Mouse (Mus musculus): ENCODE results near the gene Yipf1. TPM values are rescaled to one million over a fixed set of nuclear protein-coding genes. Genes with fewer than 3 reads are reported as not detected.

Yipf1 gene
- total and polyA plus RNA-seq, 2 experiments from 2014 or later: 40.1 to 46.7 TPM

DNA sequence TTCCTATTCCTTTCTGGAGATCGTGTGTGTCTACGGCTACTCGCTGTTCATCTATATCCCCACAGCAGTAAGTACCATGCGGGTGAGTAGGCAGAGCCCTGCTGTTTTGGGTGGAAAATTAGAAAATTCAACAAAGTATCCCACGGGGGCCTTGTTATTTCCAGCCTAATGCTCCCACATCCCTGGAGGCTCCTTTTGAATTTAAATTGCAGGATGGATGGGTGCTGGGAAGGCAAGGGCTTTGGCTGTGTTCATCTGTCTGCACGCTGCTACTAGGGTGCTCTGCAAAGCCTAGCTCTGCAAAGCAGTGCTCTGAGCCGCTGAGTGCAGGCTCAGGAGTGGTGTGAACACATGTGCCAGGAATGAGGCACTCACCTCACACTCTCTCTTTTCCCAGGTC, 30.4 kb downstream of the Yipf1 start:
- Histone ChIP-seq H3K27me3 (ENCODE audit: control insufficient read depth, insufficient read depth, low read length) (no peaks in the 10 kb centered on the region), H3K36me3 (replicated peaks; ENCODE audit: control insufficient read depth, insufficient read depth, low read length) (peaks cover 24% of the 10 kb centered on the region; the same call in 1 of the 2 replicates), H3K4me2 (ENCODE audit: low read depth, low read length) (no peak overlapping the region), H3K27ac (ENCODE audit: low read depth) (no peak overlapping the region), H3K9me3 (replicated peaks; ENCODE audit: control insufficient read depth, low read length) (no peaks in the 10 kb centered on the region), H3K9ac (replicated peaks; ENCODE audit: low read depth, low read length) (no peak overlapping the region), H3K4me1 (ENCODE audit: control insufficient read depth, insufficient read depth) (no peaks in the 10 kb centered on the region), H3K4me3 (ENCODE audit: low read depth, low read length) (no peak overlapping the region)
- ATAC-seq (ENCODE audit: insufficient read depth, low read depth) (no peak), DNase-seq (ENCODE audit: low spot score) (no peak)
- WGBS: 82% methylated on average over 7 of the region's 7 CpGs
- TF ChIP-seq EP300 (IDR thresholded peaks at IDR 0.05; ENCODE audit: low read depth): no peak
- no peak for TF ChIP-seq CTCF (IDR thresholded peaks at IDR 0.05; ENCODE audit: low read depth)

DNA sequence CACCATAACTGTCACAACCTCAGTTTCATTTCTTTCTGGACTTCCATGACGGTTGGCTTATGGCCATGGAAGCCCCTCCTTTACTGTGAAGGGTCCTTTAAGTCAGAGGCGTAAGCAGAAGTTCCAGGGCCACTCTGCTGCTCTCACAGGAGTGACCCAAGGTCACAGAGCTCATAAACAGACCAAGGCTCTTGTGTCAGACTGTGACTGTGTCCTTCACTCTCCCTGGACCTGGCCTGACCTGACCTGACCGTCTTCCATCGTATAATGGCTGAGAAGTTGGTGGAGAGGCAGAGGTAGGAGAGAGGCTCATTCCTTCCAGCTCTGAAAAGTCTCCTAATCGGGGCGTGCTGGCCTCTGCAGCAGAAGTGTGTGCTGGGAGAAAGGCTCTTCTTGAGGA, 33.1 kb downstream of the Yipf1 start:
- no peak overlapping the region for H3K4me3 ChIP-seq (ENCODE audit: low read depth, low read length)
- H3K4me2 ChIP-seq (ENCODE audit: low read depth, low read length): no peak overlapping the region
- H3K9ac ChIP-seq (replicated peaks; ENCODE audit: low read depth, low read length): no peak overlapping the region
- no peak for TF ChIP-seq EP300 (IDR thresholded peaks at IDR 0.05; ENCODE audit: low read depth)
- TF ChIP-seq CTCF (IDR thresholded peaks at IDR 0.05; ENCODE audit: low read depth): no peak
- no peak overlapping the region for H3K27ac ChIP-seq (ENCODE audit: low read depth)
- no peak for DNase-seq (ENCODE audit: low spot score)
- H3K27me3 ChIP-seq (ENCODE audit: control insufficient read depth, insufficient read depth, low read length): no peaks in the 10 kb centered on the region
- H3K9me3 ChIP-seq (replicated peaks; ENCODE audit: control insufficient read depth, low read length): no peaks in the 10 kb centered on the region
- peaks cover 19% of the 10 kb centered on the region; the same call in 1 of the 2 replicates for H3K36me3 ChIP-seq (replicated peaks; ENCODE audit: control insufficient read depth, insufficient read depth, low read length)
- 76% methylated on average over 6 of the region's 6 CpGs for WGBS
- ATAC-seq (ENCODE audit: insufficient read depth, low read depth): no peak
- no peaks in the 10 kb centered on the region for H3K4me1 ChIP-seq (ENCODE audit: control insufficient read depth, insufficient read depth)

DNA sequence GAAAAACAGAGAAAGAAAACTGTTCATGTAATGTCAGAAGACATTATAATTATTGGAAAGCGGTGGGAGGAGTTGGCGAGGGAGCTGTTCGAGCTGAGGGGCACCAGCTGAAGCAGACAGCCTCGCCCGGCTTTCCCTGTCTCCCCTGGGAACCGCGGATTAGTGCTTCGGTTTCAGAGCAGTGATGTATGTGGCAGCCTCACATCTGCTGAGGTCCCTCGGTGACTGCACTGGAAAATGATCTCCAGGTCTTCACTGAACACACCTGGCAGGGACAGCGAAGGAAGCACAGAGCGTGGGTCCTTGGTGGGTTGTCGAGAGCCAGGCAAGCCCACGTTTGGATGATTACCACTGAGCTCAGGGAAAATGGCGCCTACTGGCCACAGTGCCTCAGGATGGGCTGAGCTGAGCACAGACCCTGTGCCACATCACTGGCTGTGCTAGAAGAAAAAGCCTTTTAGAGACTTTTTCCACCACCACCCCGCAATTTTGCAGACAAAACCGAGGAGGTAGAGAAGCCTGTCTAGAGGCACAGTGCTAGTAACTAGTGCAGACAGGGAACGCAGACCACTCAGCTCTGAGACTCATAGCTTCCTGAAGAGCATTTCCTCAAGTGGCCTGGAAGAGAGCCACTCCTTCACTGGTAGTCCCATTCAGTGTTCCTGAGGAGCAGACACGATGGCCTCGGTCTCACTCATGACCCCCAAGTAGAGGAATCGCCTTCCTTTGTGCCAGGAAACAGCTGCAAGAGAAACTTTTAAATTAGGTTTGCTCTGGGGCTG, 34.6 kb downstream of the Yipf1 start:
- TF ChIP-seq EP300 (IDR thresholded peaks at IDR 0.05; ENCODE audit: low read depth): no peak
- no peak overlapping the region for H3K27ac ChIP-seq (ENCODE audit: low read depth)
- H3K9ac ChIP-seq (replicated peaks; ENCODE audit: low read depth, low read length): no peak overlapping the region
- H3K4me1 ChIP-seq (ENCODE audit: control insufficient read depth, insufficient read depth): no peaks in the 10 kb centered on the region
- no peaks in the 10 kb centered on the region for H3K27me3 ChIP-seq (ENCODE audit: control insufficient read depth, insufficient read depth, low read length)
- no peak overlapping the region for H3K4me3 ChIP-seq (ENCODE audit: low read depth, low read length)
- H3K9me3 ChIP-seq (replicated peaks; ENCODE audit: control insufficient read depth, low read length): no peaks in the 10 kb centered on the region
- 70% methylated on average over 20 of the region's 20 CpGs for WGBS
- ATAC-seq (ENCODE audit: insufficient read depth, low read depth) (peak; percentile 52), DNase-seq (ENCODE audit: low spot score) (no peak)
- H3K36me3 ChIP-seq (replicated peaks; ENCODE audit: control insufficient read depth, insufficient read depth, low read length): peaks cover 17% of the 10 kb centered on the region; the same call in 1 of the 2 replicates
- H3K4me2 ChIP-seq (ENCODE audit: low read depth, low read length): no peak overlapping the region

DNA sequence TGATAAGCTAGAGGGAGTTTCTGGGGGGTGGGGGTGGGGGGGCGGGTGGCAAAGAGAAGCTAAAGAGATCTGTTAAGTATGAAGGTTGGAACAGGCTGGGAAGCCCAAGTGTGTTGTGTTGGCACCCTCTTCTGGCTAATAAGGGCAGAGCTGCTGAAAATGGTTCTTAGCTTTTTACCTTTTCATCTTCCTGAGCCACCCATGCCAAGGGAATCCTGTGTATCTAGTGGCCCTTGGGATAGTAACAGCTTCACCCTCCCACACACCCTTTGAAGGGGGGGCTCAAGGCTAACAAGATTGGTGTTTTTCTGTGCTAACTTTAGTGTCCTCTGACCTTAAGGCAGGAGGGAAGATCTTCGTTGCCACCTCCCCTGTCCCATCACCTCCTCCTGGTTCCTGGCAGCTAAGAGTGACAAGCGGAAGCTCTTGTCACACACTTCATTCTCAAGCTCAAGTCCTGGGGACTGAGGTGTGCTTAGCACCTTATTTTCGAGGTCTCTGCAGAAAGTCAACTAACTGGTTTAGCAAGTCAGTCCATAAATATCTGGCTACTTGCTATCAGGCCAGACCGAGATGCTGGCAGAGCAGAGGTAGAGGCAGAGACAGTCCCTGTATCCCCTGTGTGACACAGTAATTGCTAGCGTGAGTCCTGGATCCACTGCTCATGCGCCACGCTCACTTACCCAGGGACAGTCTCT, 35.3 kb downstream of the Yipf1 start:
- DNase-seq (ENCODE audit: low spot score) (peak; percentile 54), ATAC-seq (ENCODE audit: insufficient read depth, low read depth) (peak; percentile 54)
- Histone ChIP-seq H3K4me3 (ENCODE audit: low read depth, low read length) (no peak overlapping the region), H3K27ac (ENCODE audit: low read depth) (no peak overlapping the region), H3K27me3 (ENCODE audit: control insufficient read depth, insufficient read depth, low read length) (no peaks in the 10 kb centered on the region), H3K36me3 (replicated peaks; ENCODE audit: control insufficient read depth, insufficient read depth, low read length) (peaks cover 17% of the 10 kb centered on the region; the same call in 1 of the 2 replicates), H3K4me2 (ENCODE audit: low read depth, low read length) (no peak overlapping the region), H3K9ac (replicated peaks; ENCODE audit: low read depth, low read length) (no peak overlapping the region), H3K4me1 (ENCODE audit: control insufficient read depth, insufficient read depth) (no peaks in the 10 kb centered on the region), H3K9me3 (replicated peaks; ENCODE audit: control insufficient read depth, low read length) (no peaks in the 10 kb centered on the region)
- WGBS: 62% methylated on average over 8 of the region's 8 CpGs
- TF ChIP-seq CTCF (IDR thresholded peaks at IDR 0.05; ENCODE audit: low read depth) (peak; percentile 75), EP300 (IDR thresholded peaks at IDR 0.05; ENCODE audit: low read depth) (no peak)

DNA sequence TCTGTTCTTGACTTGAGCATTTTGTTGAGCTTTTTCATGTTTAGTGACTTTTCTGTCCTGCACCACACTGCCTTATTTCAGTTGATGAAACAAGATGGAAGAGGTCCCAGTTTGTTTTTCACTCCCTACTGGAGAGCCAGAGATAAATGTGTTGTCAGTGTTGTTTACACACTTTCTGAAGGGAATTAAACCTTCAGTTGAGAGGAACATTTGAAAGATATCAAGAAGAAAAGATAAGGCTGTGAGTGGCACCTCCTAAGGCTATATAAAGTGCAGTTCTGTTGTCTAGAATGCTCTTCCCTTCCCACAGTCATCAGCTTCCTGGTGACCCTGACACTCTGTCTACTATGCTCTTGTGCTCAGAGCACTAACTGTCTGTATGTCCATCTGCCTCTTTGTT, 37.2 kb downstream of the Yipf1 start:
- peaks cover 17% of the 10 kb centered on the region; the same call in 1 of the 2 replicates for H3K36me3 ChIP-seq (replicated peaks; ENCODE audit: control insufficient read depth, insufficient read depth, low read length)
- no peak for ATAC-seq (ENCODE audit: insufficient read depth, low read depth)
- no peak overlapping the region for H3K9ac ChIP-seq (replicated peaks; ENCODE audit: low read depth, low read length)
- no peak overlapping the region for H3K4me2 ChIP-seq (ENCODE audit: low read depth, low read length)
- H3K4me3 ChIP-seq (ENCODE audit: low read depth, low read length): no peak overlapping the region
- no peaks in the 10 kb centered on the region for H3K27me3 ChIP-seq (ENCODE audit: control insufficient read depth, insufficient read depth, low read length)
- DNase-seq (ENCODE audit: low spot score): no peak
- no peaks in the 10 kb centered on the region for H3K9me3 ChIP-seq (replicated peaks; ENCODE audit: control insufficient read depth, low read length)
- H3K4me1 ChIP-seq (ENCODE audit: control insufficient read depth, insufficient read depth): no peaks in the 10 kb centered on the region
- H3K27ac ChIP-seq (ENCODE audit: low read depth): no peak overlapping the region
- TF ChIP-seq CTCF (IDR thresholded peaks at IDR 0.05; ENCODE audit: low read depth): no peak
- no peak for TF ChIP-seq EP300 (IDR thresholded peaks at IDR 0.05; ENCODE audit: low read depth)
